Mouse (Mus musculus): ENCODE measurements at regions not wholly inside any gene's neighbourhood (a gene's known extent, or its start where the extent isn't known, plus 50 kb on each side); places are given as distances from the start of the nearest gene placed in this dataset.

GRCm38 (mm10) chr5:76433623-76434022, 50.2 kb upstream of the Gm7271 start:
- Histone ChIP-seq H3K4me1 (ENCODE audit: control insufficient read depth, insufficient read depth, low read length) (no peaks in the 10 kb centered on the region), H3K4me3 (replicated peaks; ENCODE audit: extremely low read depth, low read depth, low read length) (no peak overlapping the region)
- WGBS = 81% methylated on average over 2 of the region's 2 CpGs
- TF ChIP-seq CTCF (IDR thresholded peaks at IDR 0.05; ENCODE audit: insufficient read depth, low read length) = no peak
- no peak for TF ChIP-seq POLR2A (IDR thresholded peaks at IDR 0.05; ENCODE audit: borderline replicate concordance, extremely low read depth, low read depth, low read length)
- no peak for DNase-seq

All from lung, adult 2 months (tissue).